Mouse (Mus musculus) hindbrain, embryonic 10.5 days (tissue): ENCODE data around the gene Son. TPM values are rescaled to one million over a fixed set of nuclear protein-coding genes. Genes with fewer than 3 reads are reported as not detected.

Experiments used
- DNase-seq: peaks from one replicate; pipeline ENCODE4 v3.0.0-alpha.2; 2017; ENCODE audit warnings: low spot score
- H3K27ac ChIP-seq: fragments of 300-500 bp; sonication (generic); 2 replicates; pipeline ENCODE4 v1.5.1; 2016; ENCODE audit warnings: mild to moderate bottlenecking, moderate library complexity
- H3K27me3 ChIP-seq: fragments of 300-500 bp; sonication (generic); 2 replicates; pipeline ENCODE4 v1.6.1; 2016; ENCODE audit warnings: mild to moderate bottlenecking; ENCODE audit not compliant: poor library complexity, insufficient read depth, severe bottlenecking
- H3K36me3 ChIP-seq: fragments of 300-500 bp; sonication (generic); 2 replicates; pipeline ENCODE4 v1.6.1; 2016; ENCODE audit warnings: mild to moderate bottlenecking, moderate library complexity
- H3K4me1 ChIP-seq: fragments of 300-500 bp; sonication (generic); replicated peaks from 2 replicates; pipeline ENCODE4 v1.6.1; 2016; ENCODE audit warnings: mild to moderate bottlenecking
- H3K4me3 ChIP-seq: fragments of 300-500 bp; sonication (generic); 2 replicates; pipeline ENCODE4 v1.5.1; 2016; ENCODE audit warnings: mild to moderate bottlenecking, moderate library complexity
- H3K9me3 ChIP-seq: fragments of 300-500 bp; sonication (generic); 2 replicates; pipeline ENCODE4 v1.6.1; 2016; ENCODE audit warnings: mild to moderate bottlenecking, moderate library complexity
- WGBS: fragments of 180-500 bp; shearing (Covaris S2); methylation state at CpG from one replicate; pipeline ENCODE4 v1.1.7; 2016; 5-methylcytosine and 5-hydroxymethylcytosine counted together
- polyA plus RNA-seq: library from polyadenylated mRNA; unstranded; fragments of >200 nt; fragmentation: Nextera tagmentation; extraction: Ambion mirVana; gene quantifications from 2 replicates; pipeline ENCODE4 v1.2.1, GENCODE M21; 2016

Gene Son
- 102 and 114 TPM in 2 replicates for polyA plus RNA-seq

DNA sequence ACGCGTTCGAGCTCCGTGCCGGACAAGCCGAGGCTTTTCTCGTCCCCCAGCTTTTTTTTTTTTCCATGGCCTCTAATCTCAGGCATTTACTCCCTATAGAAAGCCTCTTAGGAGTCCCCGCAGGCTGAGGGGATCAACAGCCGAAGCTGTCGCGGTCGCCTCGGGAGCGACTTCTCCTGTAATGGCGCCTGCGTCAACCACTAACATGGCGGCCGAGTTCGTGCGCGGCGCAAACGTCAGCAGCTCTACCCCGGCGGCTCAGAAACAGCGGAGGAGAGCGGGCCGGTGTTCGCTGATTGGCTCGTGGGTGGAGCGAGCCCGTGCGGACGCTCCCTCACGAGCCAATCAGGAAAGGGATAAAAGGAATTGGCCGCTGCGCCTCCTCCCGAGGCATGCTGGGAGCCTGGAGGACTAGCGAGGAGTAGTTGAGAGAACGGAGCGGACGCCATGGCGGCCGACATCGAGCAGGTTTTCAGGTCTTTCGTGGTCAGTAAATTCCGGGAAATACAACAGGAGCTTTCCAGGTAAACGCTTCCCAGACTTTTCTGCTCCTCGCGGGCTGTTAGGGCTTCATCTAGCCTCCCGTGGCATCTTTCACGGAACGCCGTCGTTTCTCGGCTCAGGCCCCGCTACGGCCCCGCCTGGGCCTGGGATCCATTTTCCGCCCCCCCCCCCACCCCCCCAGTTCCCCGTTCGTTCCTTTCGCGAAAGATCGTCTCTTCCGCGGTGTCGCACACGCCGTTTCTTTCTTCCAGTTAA, at the start of gene Son:
Gene Son, plus strand, starts transcription at position 46 of the 759 bp plus-strand sequence.
- Histone ChIP-seq H3K4me3 (peak within 1 kb of the TSS; percentile 88), H3K27me3 (no peaks in the 10 kb centered on the region), H3K4me1 (peaks cover 27% of the 10 kb centered on the region), H3K36me3 (peaks cover 29% of the 10 kb centered on the region), H3K9me3 (no peaks in the 10 kb centered on the region), H3K27ac (peak within 1 kb of the TSS; percentile 99)
- peak; percentile 96 for DNase-seq
- WGBS: under 1% methylated on average over 70 of the region's 70 CpGs

DNA sequence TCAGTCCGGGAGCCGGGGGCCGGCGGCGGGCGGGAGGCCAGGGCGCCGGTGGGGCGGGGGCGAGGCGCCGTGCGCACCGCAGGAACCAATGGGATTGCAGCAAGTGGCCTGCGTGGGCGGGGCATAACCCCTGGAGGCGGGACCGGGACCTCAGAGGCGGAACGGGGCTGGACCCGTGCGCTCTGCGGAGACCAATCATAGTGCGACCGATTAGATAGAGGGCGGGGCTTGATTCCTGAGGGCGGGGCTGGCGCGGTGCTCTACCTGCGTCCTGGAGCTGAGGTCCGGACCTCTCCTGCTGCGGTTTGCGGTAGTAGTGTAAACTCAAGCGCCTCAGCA, 49.7 kb upstream of the Son start, which contains the start of gene Tmem50b:
Gene Tmem50b, minus strand, starts transcription at position 129 of the 339 bp plus-strand sequence.
- Histone ChIP-seq H3K4me3 (peak within 1 kb of the TSS; percentile 80), H3K4me1 (peaks cover 12% of the 10 kb centered on the region), H3K36me3 (peaks cover 5% of the 10 kb centered on the region; the same call in 1 of the 2 replicates), H3K27ac (peak within 1 kb of the TSS; percentile 85), H3K9me3 (no peaks in the 10 kb centered on the region), H3K27me3 (peaks cover 39% of the 10 kb centered on the region)
- under 1% methylated on average over 34 of the region's 34 CpGs for WGBS
- peak; percentile 98 for DNase-seq

DNA sequence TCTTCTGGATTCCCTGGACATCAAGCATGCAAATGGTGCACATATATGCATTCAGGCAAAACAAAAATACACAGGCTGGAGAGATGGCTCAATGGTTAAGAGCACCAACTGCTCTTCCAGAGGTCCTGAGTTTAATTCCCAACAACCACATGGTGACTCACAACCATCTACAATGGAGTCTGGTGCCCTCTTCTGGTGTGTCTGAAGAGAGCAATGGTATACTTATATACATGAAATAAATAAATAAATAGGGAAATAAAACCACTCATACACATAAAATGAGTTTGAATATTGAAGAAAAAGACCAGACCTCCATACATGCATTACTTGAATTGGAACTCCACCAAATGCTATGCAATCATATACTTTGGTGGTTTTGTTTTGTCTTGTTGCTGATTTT, 48.1 kb upstream of the Son start:
- Histone ChIP-seq H3K27ac (no peak overlapping the region), H3K9me3 (no peaks in the 10 kb centered on the region), H3K36me3 (no peaks in the 10 kb centered on the region), H3K27me3 (peaks cover 39% of the 10 kb centered on the region), H3K4me3 (no peak overlapping the region), H3K4me1 (peaks cover 12% of the 10 kb centered on the region)
- DNase-seq: no peak

DNA sequence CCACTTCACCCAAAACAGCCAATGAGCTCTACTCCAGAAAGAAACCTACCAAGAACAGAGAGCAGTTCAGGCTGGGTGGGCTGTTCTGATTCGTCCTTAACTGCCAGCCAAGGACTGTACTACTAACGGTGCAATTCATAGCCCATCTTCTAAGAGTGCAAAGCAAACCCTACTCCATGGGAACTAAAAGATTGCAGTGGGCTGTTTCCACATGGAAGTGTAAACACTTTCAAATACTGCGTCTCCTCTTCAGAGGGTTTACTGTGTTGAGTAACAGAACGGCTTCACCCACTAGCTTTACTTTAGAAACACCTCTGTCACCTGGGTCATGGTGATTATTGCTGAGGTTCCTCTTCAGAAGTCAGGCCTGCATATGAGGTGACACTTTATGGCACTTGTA, 46.2 kb upstream of the Son start:
- WGBS: 84% methylated on average over 4 of the region's 4 CpGs
- no peak overlapping the region for H3K4me3 ChIP-seq
- DNase-seq: no peak
- H3K4me1 ChIP-seq: peaks cover 12% of the 10 kb centered on the region
- peaks cover 29% of the 10 kb centered on the region for H3K27me3 ChIP-seq
- H3K27ac ChIP-seq: no peak overlapping the region
- no peaks in the 10 kb centered on the region for H3K36me3 ChIP-seq
- no peaks in the 10 kb centered on the region for H3K9me3 ChIP-seq

DNA sequence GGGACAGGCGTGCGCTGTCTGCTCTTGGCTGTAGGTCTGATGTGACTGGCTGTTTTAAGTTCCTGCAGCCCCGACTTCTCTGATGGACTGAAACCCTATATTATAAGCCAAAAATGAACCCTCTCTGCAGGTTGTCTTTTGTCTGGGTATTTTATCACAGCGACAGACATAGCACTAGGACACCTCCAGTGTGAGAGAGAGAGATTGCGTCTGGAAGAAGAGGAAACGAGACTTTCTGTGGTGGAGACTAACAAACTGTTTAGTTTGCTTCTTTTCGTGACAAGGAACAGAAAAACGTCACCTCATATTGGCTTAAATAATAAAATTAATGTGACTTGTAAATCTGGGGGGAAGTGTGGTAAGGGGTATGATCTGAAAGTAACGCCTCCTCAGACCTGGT, 45.6 kb upstream of the Son start:
- peaks cover 23% of the 10 kb centered on the region for H3K27me3 ChIP-seq
- H3K27ac ChIP-seq: no peak overlapping the region
- no peak for DNase-seq
- WGBS: 83% methylated on average over 9 of the region's 9 CpGs
- H3K36me3 ChIP-seq: no peaks in the 10 kb centered on the region
- no peak overlapping the region for H3K4me3 ChIP-seq
- no peaks in the 10 kb centered on the region for H3K9me3 ChIP-seq
- peaks cover 7% of the 10 kb centered on the region for H3K4me1 ChIP-seq

DNA sequence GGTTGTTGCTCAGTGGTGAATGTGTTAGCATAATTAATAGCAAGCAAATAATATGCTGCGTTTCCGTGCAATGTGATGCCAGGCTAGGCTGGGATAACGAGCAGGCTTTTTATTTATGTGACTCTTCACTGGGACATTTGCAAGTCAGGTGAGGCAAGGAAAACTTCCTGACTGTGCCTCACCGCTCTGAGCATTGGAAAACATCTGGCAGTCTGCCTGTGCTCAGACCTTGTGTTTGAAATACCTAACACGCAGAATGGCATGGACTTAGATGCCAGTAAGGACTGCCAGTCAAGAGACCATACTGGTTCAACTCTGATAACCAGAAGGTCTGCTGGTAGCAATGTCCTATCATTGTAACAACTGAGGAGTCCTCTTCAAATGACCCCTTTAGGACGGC, 42.1 kb upstream of the Son start:
- Histone ChIP-seq H3K36me3 (no peaks in the 10 kb centered on the region), H3K27ac (no peak overlapping the region), H3K27me3 (0 out of 2 replicates have a peak, but pooled peaks cover 3% of the 10 kb centered on the region), H3K4me3 (no peak overlapping the region), H3K4me1 (no peaks in the 10 kb centered on the region), H3K9me3 (no peaks in the 10 kb centered on the region; the same call in 1 of the 2 replicates)
- no peak for DNase-seq
- 84% methylated on average over 6 of the region's 6 CpGs for WGBS

DNA sequence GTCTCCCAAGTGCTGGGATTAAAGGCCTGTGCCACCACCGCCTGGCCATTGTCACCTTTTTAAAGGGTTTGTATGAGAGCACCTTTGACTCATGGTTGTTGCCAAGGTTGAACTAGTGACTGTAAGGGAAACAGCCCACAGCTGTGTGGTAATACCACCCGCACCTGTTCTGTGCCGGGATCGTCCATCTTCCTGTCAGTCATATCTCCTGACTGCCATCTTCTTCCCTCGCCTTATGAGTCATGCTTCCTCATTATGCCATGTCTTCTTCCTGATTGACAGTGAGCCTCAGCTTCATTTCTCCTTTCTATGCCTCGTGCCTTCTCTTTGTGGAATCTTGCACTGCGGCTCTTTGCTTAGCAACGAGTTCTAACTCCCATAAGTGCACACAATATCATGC, 40.3 kb upstream of the Son start:
- H3K9me3 ChIP-seq: no peaks in the 10 kb centered on the region; the same call in 1 of the 2 replicates
- no peaks in the 10 kb centered on the region for H3K36me3 ChIP-seq
- H3K27ac ChIP-seq: no peak overlapping the region
- no peak for DNase-seq
- H3K4me3 ChIP-seq: no peak overlapping the region
- 0 out of 2 replicates have a peak, but pooled peaks cover 3% of the 10 kb centered on the region for H3K4me1 ChIP-seq
- WGBS: 94% methylated on average over 8 of the region's 8 CpGs
- H3K27me3 ChIP-seq: no peaks in the 10 kb centered on the region

DNA sequence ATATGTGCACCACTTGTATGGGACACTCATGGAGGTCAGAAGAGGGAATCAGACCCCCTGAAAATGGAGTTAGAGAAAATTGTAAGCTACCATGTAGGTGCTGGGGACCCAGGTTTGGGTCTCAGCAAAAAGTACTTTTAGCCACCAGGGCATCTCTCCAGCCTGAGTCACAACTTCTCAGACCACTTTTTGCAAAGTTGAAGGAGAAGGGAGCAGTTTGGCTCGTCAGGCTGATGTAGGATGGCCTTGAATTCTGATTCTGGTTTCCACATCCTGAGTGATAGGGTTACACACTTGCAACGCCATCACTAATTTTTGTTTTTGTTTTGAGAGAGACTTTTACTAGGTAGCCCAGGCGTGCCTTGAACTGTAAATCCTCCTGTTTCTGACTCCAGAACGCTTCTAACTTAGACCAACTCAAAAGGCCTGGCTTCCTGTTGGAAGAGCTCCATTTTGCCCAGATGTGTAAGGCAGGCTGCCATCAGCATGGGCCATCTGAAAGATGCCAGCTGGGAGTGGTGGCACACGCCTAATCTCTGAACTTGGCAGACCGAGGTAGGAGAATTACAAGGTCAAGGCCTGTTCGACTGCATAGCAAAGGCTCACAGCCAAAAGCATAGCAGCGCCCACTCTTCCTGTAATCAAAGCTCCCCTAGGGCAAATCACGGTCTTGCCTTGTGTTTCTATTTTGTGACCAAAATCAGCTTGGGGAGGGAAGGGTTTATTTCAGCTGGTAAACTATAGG, 37.6 kb upstream of the Son start:
- WGBS: 86% methylated on average over 9 of the region's 9 CpGs
- Histone ChIP-seq H3K27ac (no peak overlapping the region), H3K9me3 (no peaks in the 10 kb centered on the region; the same call in 1 of the 2 replicates), H3K36me3 (no peaks in the 10 kb centered on the region), H3K27me3 (no peaks in the 10 kb centered on the region), H3K4me3 (no peak overlapping the region), H3K4me1 (peaks cover 12% of the 10 kb centered on the region)
- DNase-seq: no peak

DNA sequence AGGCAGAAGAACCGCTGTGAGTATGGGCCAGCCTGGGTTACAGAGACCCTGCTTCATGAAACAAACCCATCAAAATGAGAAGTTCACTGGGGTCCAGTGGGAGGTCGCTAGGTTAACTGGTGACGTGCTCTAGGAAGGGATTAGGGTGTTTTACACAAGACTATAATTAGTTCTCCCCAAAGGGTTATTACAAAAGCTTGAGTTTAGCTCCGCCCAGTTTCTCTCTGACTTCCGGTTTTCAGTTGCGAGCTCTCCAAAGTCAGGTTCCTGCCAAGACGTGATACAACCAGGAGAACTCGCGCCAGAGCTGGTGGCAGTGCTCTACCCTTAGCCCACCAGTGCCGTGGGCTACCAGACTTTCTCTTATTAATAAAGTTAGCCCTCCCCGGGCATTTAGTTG, 36.1 kb upstream of the Son start:
- Histone ChIP-seq H3K27ac (no peak overlapping the region), H3K27me3 (no peaks in the 10 kb centered on the region), H3K36me3 (no peaks in the 10 kb centered on the region), H3K9me3 (no peaks in the 10 kb centered on the region; the same call in 1 of the 2 replicates), H3K4me3 (no peak overlapping the region), H3K4me1 (peaks cover 12% of the 10 kb centered on the region)
- WGBS: 74% methylated on average over 11 of the region's 11 CpGs
- DNase-seq: no peak

DNA sequence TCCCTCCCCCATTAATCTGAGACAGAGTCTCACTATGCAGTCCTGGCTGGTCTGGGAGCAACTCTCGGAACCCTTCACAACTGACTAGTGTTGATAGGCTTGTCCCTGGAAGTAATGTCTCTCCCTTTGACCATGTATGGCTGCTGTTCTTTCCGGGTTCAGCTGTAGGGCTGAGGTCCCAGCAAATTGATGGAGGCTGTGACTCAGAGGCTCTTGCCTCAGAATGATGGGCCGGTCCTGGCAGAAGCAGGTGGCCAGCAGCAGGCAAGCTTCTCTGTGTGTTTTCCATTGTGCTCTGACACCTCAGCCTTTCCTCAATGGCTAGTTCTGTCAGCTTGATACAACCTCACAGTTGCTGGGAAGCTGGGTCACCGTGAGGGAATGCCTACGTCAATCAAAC, 34.8 kb upstream of the Son start:
- no peaks in the 10 kb centered on the region; the same call in 1 of the 2 replicates for H3K9me3 ChIP-seq
- WGBS: 63% methylated on average over 5 of the region's 5 CpGs
- H3K4me1 ChIP-seq: peaks cover 12% of the 10 kb centered on the region
- no peak overlapping the region for H3K4me3 ChIP-seq
- H3K36me3 ChIP-seq: no peaks in the 10 kb centered on the region
- no peak for DNase-seq
- peaks cover 3% of the 10 kb centered on the region; the same call in 1 of the 2 replicates for H3K27me3 ChIP-seq
- no peak overlapping the region for H3K27ac ChIP-seq

DNA sequence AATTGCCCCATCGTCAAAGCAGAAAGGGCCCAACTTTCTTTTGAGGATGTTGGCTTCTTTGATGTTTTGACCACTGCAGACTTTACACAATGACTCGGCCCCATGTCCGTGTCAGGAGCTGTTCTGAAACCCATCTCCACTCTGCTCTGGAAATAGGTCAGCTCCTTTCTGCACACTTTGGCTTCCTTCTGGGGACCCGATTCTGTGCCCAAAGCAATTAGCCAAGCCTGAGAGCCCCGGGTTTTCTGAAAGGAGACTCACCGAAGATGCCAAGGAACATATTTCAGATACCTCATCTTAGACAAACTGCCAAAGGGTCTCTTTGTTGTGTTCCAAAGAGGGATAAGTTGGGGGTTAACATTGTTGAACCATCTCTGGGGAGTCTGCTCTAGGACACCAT, 32.8 kb upstream of the Son start:
- 88% methylated on average over 6 of the region's 6 CpGs for WGBS
- no peaks in the 10 kb centered on the region for H3K9me3 ChIP-seq
- no peak overlapping the region for H3K27ac ChIP-seq
- no peak overlapping the region for H3K4me3 ChIP-seq
- peaks cover 19% of the 10 kb centered on the region for H3K4me1 ChIP-seq
- H3K36me3 ChIP-seq: no peaks in the 10 kb centered on the region
- H3K27me3 ChIP-seq: peaks cover 11% of the 10 kb centered on the region
- no peak for DNase-seq

DNA sequence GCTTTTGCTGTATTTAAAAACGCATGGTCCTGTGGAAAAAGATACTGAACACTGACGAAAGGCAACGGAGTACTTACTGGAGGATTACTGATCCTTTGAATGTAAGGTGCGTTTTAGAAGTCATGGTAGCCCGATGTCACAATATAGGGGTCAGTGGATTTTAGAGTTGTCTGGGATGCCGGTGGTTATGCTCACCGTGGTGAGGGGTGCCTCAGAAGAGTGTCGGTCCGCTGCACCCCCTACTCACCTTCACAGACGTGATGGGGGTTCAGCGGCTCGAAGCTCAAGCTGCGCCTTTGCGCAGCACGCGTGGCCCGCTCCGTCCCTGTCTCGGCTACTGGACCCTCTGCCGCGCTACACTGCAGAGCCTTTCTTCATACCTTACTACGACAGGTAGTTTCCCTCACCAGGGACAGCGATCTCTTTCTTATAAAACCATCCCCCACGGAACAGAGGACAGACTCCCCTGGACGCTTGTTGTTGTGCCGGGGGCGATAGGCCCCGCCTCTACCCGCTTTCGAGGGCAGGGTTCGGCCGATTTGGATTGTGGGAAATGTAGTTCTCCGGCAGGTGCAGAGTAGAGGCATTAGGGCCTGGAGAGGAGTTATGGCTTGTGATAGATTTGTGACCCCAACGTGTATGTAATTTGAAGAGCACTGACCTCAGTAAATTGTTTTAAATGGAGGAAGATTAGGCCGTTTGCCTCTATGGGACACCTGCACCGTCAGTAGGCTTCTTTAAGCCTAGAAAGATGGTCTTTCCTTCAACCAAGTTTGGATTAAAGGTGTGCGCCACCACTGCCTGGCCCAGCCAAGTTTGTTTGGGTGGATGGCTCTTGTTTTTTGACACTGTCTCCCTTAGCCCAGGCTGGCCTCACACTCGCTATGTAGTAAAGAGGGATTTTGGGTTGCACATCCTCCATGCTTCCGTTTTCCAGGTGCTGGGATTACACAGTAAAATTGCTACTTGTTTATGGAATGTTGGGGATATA, 28.5 kb upstream of the Son start, which contains the start of gene Dnajc28:
Gene Dnajc28, minus strand, starts transcription at position 516 of the 991 bp plus-strand sequence.
- Histone ChIP-seq H3K27me3 (peaks cover 11% of the 10 kb centered on the region), H3K36me3 (peaks cover 42% of the 10 kb centered on the region)
- WGBS: 11% methylated on average over 39 of the region's 39 CpGs

More for the DNA sequence above, 28.5 kb upstream of the Son start, which contains the start of gene Dnajc28:
- Histone ChIP-seq H3K27ac (peak within 1 kb of the TSS; percentile 83), H3K4me3 (peak within 1 kb of the TSS; percentile 67), H3K4me1 (peaks cover 7% of the 10 kb centered on the region; the same call in 1 of the 2 replicates), H3K9me3 (no peaks in the 10 kb centered on the region)
- peak; percentile 74 for DNase-seq
